Mouse (Mus musculus) olfactory bulb, adult 2 months (tissue): Measurements from ENCODE around the gene Vrk1. TPM values are rescaled to one million over a fixed set of nuclear protein-coding genes. Genes with fewer than 3 reads are reported as not detected.

ENCODE experiments used
- H3K27ac ChIP-seq: fragments of 200-500 bp; 2 replicates; pipeline ENCODE4 v1.5.1; 2012; ENCODE audit warnings: low read depth, low read length; ENCODE audit not compliant: insufficient read depth
- H3K4me1 ChIP-seq: fragments of 200-500 bp; 2 replicates; pipeline ENCODE4 v1.6.1; 2012; ENCODE audit warnings: low read length; ENCODE audit not compliant: control insufficient read depth, insufficient read depth
- H3K4me3 ChIP-seq: fragments of 200-500 bp; 2 replicates; pipeline ENCODE4 v1.5.1; 2012; ENCODE audit warnings: mild to moderate bottlenecking, low read depth, low read length, moderate library complexity; ENCODE audit not compliant: insufficient read depth
- CTCF ChIP-seq: fragments of 200-500 bp; IDR thresholded peaks from 2 replicates; pipeline ENCODE4 v1.5.1; 2012; ENCODE audit warnings: low read depth, mild to moderate bottlenecking, low read length, moderate library complexity; ENCODE audit not compliant: insufficient read depth
- POLR2A ChIP-seq: fragments of 200-500 bp; IDR thresholded peaks from 2 replicates; pipeline ENCODE4 v1.6.1; 2012; ENCODE audit warnings: mild to moderate bottlenecking, low read depth, low read length, moderate library complexity; ENCODE audit not compliant: insufficient read depth
- WGBS: fragments of 180-500 bp; shearing (Covaris S2); methylation state at CpG from one replicate; pipeline ENCODE4 v1.1.7; 2018; 5-methylcytosine and 5-hydroxymethylcytosine counted together
- polyA plus RNA-seq: library from polyadenylated mRNA; stranded (reverse); fragments of >200 nt; gene quantifications from 2 replicates; pipeline ENCODE4 v1.2.4, GENCODE M21; 2012; ENCODE audit warnings: low replicate concordance; ENCODE audit not compliant: missing spikeins, insufficient read depth, insufficient read length

The Vrk1 gene
- polyA plus RNA-seq, 1 experiment = not detected

DNA sequence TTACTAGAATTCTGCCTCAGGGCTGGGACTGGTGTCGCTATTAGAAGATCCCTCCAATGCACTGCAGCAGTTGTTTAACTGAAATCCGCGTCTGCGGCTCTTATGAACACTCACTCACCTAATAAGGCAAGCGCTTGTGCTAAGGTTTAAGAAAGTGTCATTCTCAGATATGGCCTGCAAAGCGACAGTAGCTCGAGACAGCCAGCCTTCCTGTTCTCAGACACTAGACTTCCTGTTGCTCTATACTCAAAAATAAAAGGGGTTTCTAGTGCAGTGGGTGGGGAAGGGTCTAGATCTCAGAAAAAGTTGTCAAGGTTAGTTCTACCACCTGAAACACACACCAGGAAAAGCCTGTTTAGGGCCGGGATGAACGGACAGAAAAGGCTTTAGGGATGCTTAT lies 21.9 kb downstream of the Vrk1 start:
- H3K27ac ChIP-seq = no peak overlapping the region
- TF ChIP-seq CTCF (no peak), POLR2A (no peak)
- no peak overlapping the region for H3K4me3 ChIP-seq
- H3K4me1 ChIP-seq = peaks cover 15% of the 10 kb centered on the region
- WGBS = 80% methylated on average over 9 of the region's 9 CpGs

DNA sequence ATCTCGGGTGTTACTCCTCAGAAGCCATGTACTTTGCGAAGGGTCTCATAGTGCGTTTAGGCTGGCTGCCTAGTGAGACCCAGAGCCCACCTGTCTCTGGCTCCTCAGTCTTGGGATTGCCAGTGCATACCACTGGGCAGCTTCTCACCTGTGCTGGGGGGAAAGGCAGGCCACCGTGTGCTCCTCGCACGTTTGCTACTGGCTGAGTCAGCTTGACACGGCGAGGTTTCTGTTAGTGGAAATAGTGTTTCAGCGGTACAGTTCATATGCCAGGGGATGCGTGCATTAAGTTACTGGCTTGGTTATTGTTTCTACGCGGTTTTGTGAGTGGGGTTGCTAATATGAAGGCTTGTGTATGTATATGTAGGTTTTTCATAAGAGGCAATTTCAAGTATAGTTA lies 22.3 kb downstream of the Vrk1 start:
- Histone ChIP-seq H3K27ac (no peak overlapping the region), H3K4me3 (no peak overlapping the region), H3K4me1 (peaks cover 15% of the 10 kb centered on the region)
- 89% methylated on average over 12 of the region's 12 CpGs for WGBS
- TF ChIP-seq POLR2A = no peak
- TF ChIP-seq CTCF = no peak

DNA sequence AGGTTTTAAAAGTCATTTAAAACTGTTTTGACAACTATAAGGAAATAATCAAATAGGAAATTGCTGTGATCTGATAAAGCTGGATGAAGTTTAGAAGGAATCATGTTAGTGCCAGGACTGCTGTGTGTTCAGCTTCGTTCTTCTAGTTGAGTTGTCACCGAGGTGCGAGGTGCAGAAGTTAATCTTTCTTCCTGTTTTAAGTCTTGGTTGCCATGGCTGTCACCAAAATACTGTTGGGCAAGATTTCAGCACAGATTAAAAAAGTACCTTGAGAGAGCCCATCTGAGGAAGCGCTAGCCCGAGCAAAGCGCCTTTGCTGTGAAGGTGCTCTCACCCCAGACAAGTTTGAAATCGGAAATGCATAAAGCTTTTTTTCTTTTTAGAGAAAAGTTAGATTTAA lies 24.2 kb downstream of the Vrk1 start:
- H3K4me1 ChIP-seq = peaks cover 13% of the 10 kb centered on the region
- no peak overlapping the region for H3K4me3 ChIP-seq

DNA sequence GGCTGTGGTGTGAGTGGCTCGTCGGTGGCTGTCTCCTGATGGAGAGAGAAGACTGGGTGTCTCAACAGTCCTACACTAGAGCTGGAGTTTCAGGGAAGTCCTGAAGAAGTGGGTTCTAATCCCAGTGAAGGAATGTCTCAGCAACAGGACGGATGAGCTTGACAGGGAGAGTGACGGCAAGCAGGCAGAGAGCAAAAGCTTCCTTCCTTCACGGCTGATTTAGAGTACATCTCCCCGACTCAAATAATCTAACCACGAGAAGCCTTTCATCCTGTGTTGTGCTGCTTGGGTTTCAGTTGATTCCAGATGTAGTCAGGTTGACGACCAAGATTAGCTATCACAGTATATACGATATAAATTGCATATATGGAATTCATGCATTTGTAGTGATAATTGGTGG lies 24.7 kb downstream of the Vrk1 start:
- Histone ChIP-seq H3K4me3 (no peak overlapping the region), H3K4me1 (peaks cover 13% of the 10 kb centered on the region), H3K27ac (no peak overlapping the region)
- 83% methylated on average over 9 of the region's 9 CpGs for WGBS
- no peak for TF ChIP-seq POLR2A
- no peak for TF ChIP-seq CTCF

More for the DNA sequence above, 24.2 kb downstream of the Vrk1 start:
- H3K27ac ChIP-seq = no peak overlapping the region
- 75% methylated on average over 7 of the region's 7 CpGs for WGBS
- TF ChIP-seq POLR2A (no peak), CTCF (no peak)

DNA sequence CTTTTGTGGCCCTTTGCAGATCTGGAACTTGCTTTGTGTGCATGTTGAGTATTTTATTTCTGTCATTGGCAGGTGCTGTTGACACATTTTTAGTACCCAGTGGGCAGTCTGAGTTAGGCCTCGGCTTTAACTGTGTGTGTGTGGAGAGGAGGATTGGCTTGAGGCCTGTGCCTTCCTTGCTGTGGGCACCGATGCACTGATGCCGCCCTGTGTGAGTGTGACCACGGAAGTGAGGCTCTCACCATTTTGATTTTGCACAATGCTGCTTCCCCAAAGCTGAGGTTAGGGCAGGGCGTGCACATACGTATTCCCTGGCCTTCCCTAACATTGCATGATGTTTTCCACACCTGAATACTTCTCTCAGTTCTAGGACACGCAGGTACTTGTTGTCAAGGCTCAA lies 30.2 kb downstream of the Vrk1 start:
- WGBS = 82% methylated on average over 7 of the region's 7 CpGs
- TF ChIP-seq CTCF = no peak
- Histone ChIP-seq H3K4me1 (peaks cover 8% of the 10 kb centered on the region), H3K4me3 (no peak overlapping the region), H3K27ac (no peak overlapping the region)

DNA sequence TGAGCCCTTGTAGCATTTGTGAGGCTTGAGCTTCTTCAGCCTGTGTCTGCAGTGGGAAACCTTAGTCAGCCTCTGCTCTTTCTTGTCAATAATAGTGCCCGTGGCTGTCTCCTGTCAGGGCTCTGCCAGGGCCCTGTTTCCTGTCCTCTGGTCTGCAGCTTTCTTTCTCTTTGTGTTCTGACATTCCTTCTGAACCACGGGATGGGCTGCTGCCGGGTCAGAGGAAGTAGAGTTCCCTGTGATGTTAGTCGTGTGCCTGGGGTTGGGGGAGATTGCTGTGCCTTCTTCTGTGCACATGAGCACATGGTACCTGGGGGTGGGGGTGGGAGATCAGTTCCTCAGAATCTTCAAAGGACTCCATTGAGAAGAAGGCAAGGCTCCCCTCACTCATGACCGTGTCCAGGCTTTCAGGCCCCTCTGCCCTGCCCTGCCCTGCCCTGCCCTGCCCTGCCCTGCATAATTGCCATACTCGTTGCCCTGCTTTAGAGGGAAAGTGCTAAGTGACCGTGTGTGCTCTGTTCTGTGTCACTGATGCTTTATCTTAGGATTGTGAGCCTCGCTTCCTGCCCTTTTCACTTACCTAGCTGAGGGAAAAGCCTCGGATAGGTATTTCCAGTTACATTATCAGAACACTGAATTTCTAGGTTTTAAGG lies 36.2 kb downstream of the Vrk1 start:
- no peak for TF ChIP-seq CTCF
- no peak for TF ChIP-seq POLR2A
- 63% methylated on average over 9 of the region's 9 CpGs for WGBS
- Histone ChIP-seq H3K27ac (no peak overlapping the region), H3K4me3 (no peak overlapping the region), H3K4me1 (no peaks in the 10 kb centered on the region)

DNA sequence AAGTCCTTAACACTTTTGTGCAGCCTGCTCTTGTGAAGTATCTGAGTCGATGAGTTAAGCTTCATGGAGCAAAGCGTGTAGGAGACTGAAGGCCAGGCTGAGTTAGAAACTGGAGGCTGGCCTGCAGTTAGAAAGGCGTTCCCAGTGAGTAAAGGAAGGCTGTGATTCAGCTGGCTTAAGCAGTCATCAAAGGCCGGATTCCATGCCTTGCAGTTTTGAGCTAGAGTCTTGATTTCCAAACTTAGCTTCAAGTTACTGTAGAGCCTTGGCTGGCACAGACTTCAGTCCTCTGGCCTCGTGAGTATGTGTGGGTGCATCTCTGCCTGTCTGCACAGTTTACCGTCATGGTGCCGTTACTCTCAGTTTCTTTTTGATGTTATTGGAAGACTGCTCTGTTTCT lies 42.2 kb downstream of the Vrk1 start:
- no peak overlapping the region for H3K4me3 ChIP-seq
- 69% methylated on average over 7 of the region's 7 CpGs for WGBS
- H3K27ac ChIP-seq = no peak overlapping the region
- H3K4me1 ChIP-seq = no peaks in the 10 kb centered on the region
- no peak for TF ChIP-seq CTCF
- TF ChIP-seq POLR2A = no peak

DNA sequence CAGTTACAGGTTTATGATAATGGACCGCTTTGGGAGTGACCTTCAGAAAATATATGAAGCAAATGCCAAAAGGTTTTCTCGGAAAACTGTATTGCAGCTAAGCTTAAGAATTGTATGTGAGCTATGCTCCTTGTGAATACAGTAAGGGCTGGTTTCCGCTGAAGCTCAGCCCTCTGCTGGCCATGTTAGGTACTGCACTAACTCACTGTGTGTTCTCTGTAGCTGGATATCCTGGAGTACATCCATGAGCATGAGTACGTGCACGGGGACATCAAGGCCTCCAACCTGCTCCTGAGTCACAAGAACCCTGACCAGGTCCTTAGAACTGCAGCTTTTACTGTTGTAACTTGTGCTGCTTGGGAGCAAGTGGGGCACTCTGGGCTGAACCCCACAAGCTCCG lies 45.8 kb downstream of the Vrk1 start:
- Histone ChIP-seq H3K4me3 (no peak overlapping the region), H3K27ac (no peak overlapping the region), H3K4me1 (no peaks in the 10 kb centered on the region)
- peak; percentile 34; the same call in 1 of the 2 replicates for TF ChIP-seq CTCF
- no peak for TF ChIP-seq POLR2A
- WGBS = 25% methylated on average over 6 of the region's 6 CpGs

DNA sequence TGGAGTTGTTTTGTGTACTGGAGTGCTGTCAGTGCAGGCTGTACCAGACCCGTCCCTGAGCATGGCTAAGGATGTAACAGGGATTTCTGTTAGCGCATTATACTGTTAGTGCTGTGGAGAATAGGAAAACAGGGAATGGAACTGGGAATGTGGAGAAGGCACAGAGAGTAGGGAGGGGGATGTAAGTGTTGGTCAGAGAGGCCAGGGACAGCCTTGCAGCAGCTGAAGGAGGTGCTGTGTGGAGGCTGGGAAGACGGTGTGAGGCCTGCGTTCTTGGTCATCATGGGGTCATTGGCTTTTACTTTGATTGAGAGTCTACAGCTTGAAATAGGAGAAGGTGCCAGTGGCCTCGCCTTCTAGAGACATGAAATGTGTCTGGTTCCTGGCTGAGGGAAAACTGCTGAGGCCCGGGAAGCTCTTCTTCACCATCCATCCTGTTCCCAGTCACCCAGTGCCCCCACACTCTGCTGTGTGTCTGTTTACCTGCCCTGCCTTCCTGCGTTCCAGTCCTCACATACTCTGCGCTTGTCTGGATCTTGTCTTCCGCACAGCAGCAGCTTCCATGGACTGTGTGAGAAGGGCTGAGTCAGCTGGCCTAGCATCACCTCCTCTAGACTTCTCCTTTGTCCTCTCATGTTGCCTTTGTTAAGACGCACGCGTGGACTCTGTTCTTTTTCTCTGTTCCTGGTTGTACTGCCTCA lies 50.0 kb downstream of the Vrk1 start:
- TF ChIP-seq CTCF (no peak), POLR2A (no peak)
- Histone ChIP-seq H3K4me3 (no peak overlapping the region), H3K4me1 (no peaks in the 10 kb centered on the region), H3K27ac (no peak overlapping the region)
- 89% methylated on average over 12 of the region's 12 CpGs for WGBS
